Mouse (Mus musculus) left cerebral cortex, postnatal 14 days (tissue): ENCODE results near the gene Fam173a. TPM values are rescaled to one million over a fixed set of nuclear protein-coding genes. Genes with fewer than 3 reads are reported as not detected.

Source experiments
- DNase-seq, 2 experiments: peaks; one replicate each; pipeline ENCODE4 v3.0.0; 2021 to 2022; ENCODE audit warnings: low spot score in 2 of 2, mixed read lengths in 1 of 2
- intact Hi-C: fragments of 180-260 bp; cut with DNase I; formaldehyde crosslinking; loops from one replicate; pipeline ENCODE4 v1.15.1; 2025
- total RNA-seq, 2 experiments: library from RNA; stranded (reverse); gene quantifications; 2 replicates each; pipeline ENCODE4 v1.2.3; 2021

The Fam173a gene
- total RNA-seq, 2 experiments from 2014 or later: 82.7 to 87.4 TPM

- DNase-seq: no peak
- intact Hi-C loops: no loop called here
Measured at GRCm38 (mm10) chr17:25830806-25831431, 38.2 kb upstream of the Fam173a start.

- intact Hi-C loops: no loop called here
Measured at GRCm38 (mm10) chr17:25830200-25830753, 37.6 kb upstream of the Fam173a start.

GRCm38 (mm10) chr17:25829558-25830017 lies 36.9 kb upstream of the Fam173a start:
- no peak for DNase-seq
- intact Hi-C loops: no loop called here

More at GRCm38 (mm10) chr17:25830200-25830753, 37.6 kb upstream of the Fam173a start:
- DNase-seq: no peak

- DNase-seq: peak; percentile 89 to 92
- intact Hi-C loops: no loop called here
Measured at GRCm38 (mm10) chr17:25828712-25829557, 36.2 kb upstream of the Fam173a start, which contains the start of gene Jmjd8. Gene Jmjd8 (plus strand): TSS chr17:25828867.

- DNase-seq: no peak
- intact Hi-C loops: no loop called here
Measured at GRCm38 (mm10) chr17:25828223-25828594, 35.5 kb upstream of the Fam173a start.

- no peak for DNase-seq
- intact Hi-C loops: no loop called here
Measured at GRCm38 (mm10) chr17:25827546-25828222, 35.0 kb upstream of the Fam173a start.

GRCm38 (mm10) chr17:25827011-25827410 lies 34.3 kb upstream of the Fam173a start:
- no peak for DNase-seq
- intact Hi-C loops: no loop called here

GRCm38 (mm10) chr17:25825984-25826570 lies 33.4 kb upstream of the Fam173a start:
- DNase-seq: no peak
- intact Hi-C loops: no loop called here

GRCm38 (mm10) chr17:25825311-25825710 lies 32.6 kb upstream of the Fam173a start:
- intact Hi-C loops: no loop called here
- no peak for DNase-seq

GRCm38 (mm10) chr17:25824362-25825142 lies 31.9 kb upstream of the Fam173a start:
- no peak for DNase-seq
- intact Hi-C loops: no loop called here

- DNase-seq: peak; percentile 83 to 89
- intact Hi-C loops: no loop called here
Measured at GRCm38 (mm10) chr17:25823452-25823851, 30.8 kb upstream of the Fam173a start, which contains the start of gene Wdr24. Gene Wdr24 (plus strand): TSS chr17:25823627.

GRCm38 (mm10) chr17:25818851-25819780 lies 26.4 kb upstream of the Fam173a start:
- intact Hi-C loops: no loop called here
- no peak for DNase-seq

- intact Hi-C loops: no loop called here
- DNase-seq: no peak
Measured at GRCm38 (mm10) chr17:25817662-25818061, 25.0 kb upstream of the Fam173a start.

GRCm38 (mm10) chr17:25813471-25813870 lies 20.8 kb upstream of the Fam173a start:
- DNase-seq: peak; percentile 83 to 89

GRCm38 (mm10) chr17:25810890-25811289 lies 18.2 kb upstream of the Fam173a start:
- no peak for DNase-seq
- intact Hi-C loops: no loop called here

More at GRCm38 (mm10) chr17:25813471-25813870, 20.8 kb upstream of the Fam173a start:
- intact Hi-C loops: no loop called here

GRCm38 (mm10) chr17:25809606-25810340 lies 17.1 kb upstream of the Fam173a start:
- DNase-seq: peak in 1 of 2 experiments; percentile 57
- intact Hi-C loops: no loop called here
